Mouse (Mus musculus) forebrain, embryonic 14.5 days (tissue): ENCODE data around the gene 1190005I06Rik. TPM values are rescaled to one million over a fixed set of nuclear protein-coding genes. Genes with fewer than 3 reads are reported as not detected.
"Not testable (repeated sequence)": the region's sequence is repeated elsewhere in the genome, so short reads cannot be mapped to it uniquely, and the experiment has no call there.

Source experiments
- ATAC-seq: fragments of 200-750 bp; cut with Nextera tagmentation; 2 replicates; pipeline ENCODE4 v1.8.0; 2017; ENCODE audit warnings: mild to moderate bottlenecking, moderate library complexity
- DNase-seq: peaks from one replicate; pipeline ENCODE4 v3.0.0-alpha.2; 2015; ENCODE audit warnings: low spot score
- H3K27ac ChIP-seq: fragments of 300-500 bp; sonication (generic); 2 replicates; pipeline ENCODE4 v1.5.1; 2014; ENCODE audit warnings: low read depth, mild to moderate bottlenecking, control low read depth, low read length, moderate library complexity
- H3K27me3 ChIP-seq: fragments of 300-500 bp; sonication (generic); replicated peaks from 2 replicates; pipeline ENCODE4 v1.6.1; 2014; ENCODE audit warnings: low read length, control low read depth, mixed read lengths; ENCODE audit not compliant: control insufficient read depth, insufficient read depth
- H3K36me3 ChIP-seq: fragments of 300-500 bp; sonication (generic); 2 replicates; pipeline ENCODE4 v1.6.1; 2014; ENCODE audit warnings: low read length, control low read depth; ENCODE audit not compliant: control insufficient read depth, insufficient read depth
- H3K4me1 ChIP-seq: fragments of 300-500 bp; sonication (generic); 2 replicates; pipeline ENCODE4 v1.6.1; 2014; ENCODE audit warnings: antibody characterized with exemption, low read length, control low read depth; ENCODE audit not compliant: control insufficient read depth, insufficient read depth
- H3K4me2 ChIP-seq: fragments of 300-500 bp; sonication (generic); 2 replicates; pipeline ENCODE4 v1.6.1; 2014; ENCODE audit warnings: mild to moderate bottlenecking, control low read depth, low read length
- H3K4me3 ChIP-seq: fragments of 300-500 bp; sonication (generic); 2 replicates; pipeline ENCODE4 v1.5.1; 2014; ENCODE audit warnings: low read depth, low read length, control low read depth
- H3K9ac ChIP-seq: fragments of 300-500 bp; sonication (generic); 2 replicates; pipeline ENCODE4 v1.6.1; 2014; ENCODE audit warnings: mild to moderate bottlenecking, low read length, control low read depth, moderate library complexity
- H3K9me3 ChIP-seq: fragments of 300-500 bp; sonication (generic); replicated peaks from 2 replicates; pipeline ENCODE4 v1.6.1; 2016; ENCODE audit warnings: low read length, control low read depth, mixed read lengths; ENCODE audit not compliant: control insufficient read depth
- WGBS: fragments of 180-500 bp; shearing (Covaris S2); extraction: QIAGEN DNeasy Blood & Tissue Kit; methylation state at CpG from one replicate; pipeline ENCODE4 v1.1.7; 2014; 5-methylcytosine and 5-hydroxymethylcytosine counted together
- polyA plus RNA-seq: library from polyadenylated mRNA; unstranded; fragments of >200 nt; fragmentation: Nextera tagmentation; extraction: Ambion mirVana; gene quantifications from 2 replicates; pipeline ENCODE4 v1.2.1, GENCODE M21; 2014

1190005I06Rik gene
- polyA plus RNA-seq, 1 experiment from 2014 or later = 7.1 TPM

- Histone ChIP-seq H3K4me2 (no peak overlapping the region), H3K4me1 (no peaks in the 10 kb centered on the region), H3K9ac (no peak overlapping the region), H3K4me3 (no peak overlapping the region), H3K27ac (no peak overlapping the region), H3K9me3 (no peaks in the 10 kb centered on the region), H3K36me3 (no peaks in the 10 kb centered on the region), H3K27me3 (no peaks in the 10 kb centered on the region)
- ATAC-seq (no peak), DNase-seq (no peak)
- 69% methylated on average over 5 of the region's 5 CpGs for WGBS
Measured at GRCm38 (mm10) chr8:120685097-120685496, 37.7 kb upstream of the 1190005I06Rik start.

- H3K9me3 ChIP-seq = no peaks in the 10 kb centered on the region
- 57% methylated on average over 5 of the region's 5 CpGs for whole genome bisulfite sequencing
- H3K4me1 ChIP-seq = no peaks in the 10 kb centered on the region
- ATAC-seq (no peak), DNase-seq (no peak)
- H3K27ac ChIP-seq = no peak overlapping the region
- H3K36me3 ChIP-seq = no peaks in the 10 kb centered on the region
- no peaks in the 10 kb centered on the region for H3K27me3 ChIP-seq
- no peak overlapping the region for H3K9ac ChIP-seq
- no peak overlapping the region for H3K4me3 ChIP-seq
- H3K4me2 ChIP-seq = no peak overlapping the region
Measured at GRCm38 (mm10) chr8:120684082-120684481, 36.6 kb upstream of the 1190005I06Rik start.

GRCm38 (mm10) chr8:120683602-120684001 lies 36.2 kb upstream of the 1190005I06Rik start:
- Histone ChIP-seq H3K27me3 (no peaks in the 10 kb centered on the region), H3K9ac (no peak overlapping the region), H3K4me1 (no peaks in the 10 kb centered on the region), H3K9me3 (no peaks in the 10 kb centered on the region), H3K36me3 (no peaks in the 10 kb centered on the region), H3K4me3 (no peak overlapping the region), H3K4me2 (no peak overlapping the region), H3K27ac (no peak overlapping the region)
- DNase-seq (peak; percentile 34), ATAC-seq (no peak)
- WGBS = 13% methylated on average over 10 of the region's 10 CpGs

- Histone ChIP-seq H3K27ac (no peak overlapping the region), H3K4me1 (no peaks in the 10 kb centered on the region), H3K4me2 (no peak overlapping the region), H3K4me3 (no peak overlapping the region), H3K9me3 (no peaks in the 10 kb centered on the region), H3K9ac (no peak overlapping the region), H3K36me3 (no peaks in the 10 kb centered on the region), H3K27me3 (no peaks in the 10 kb centered on the region)
- DNase-seq = no peak
- WGBS = 76% methylated on average over 10 of the region's 10 CpGs
- ATAC-seq = no peak
Measured at GRCm38 (mm10) chr8:120681113-120681512, 33.7 kb upstream of the 1190005I06Rik start.

- H3K4me1 ChIP-seq, H3K9me3 ChIP-seq, ATAC-seq, H3K4me3 ChIP-seq, H3K9ac ChIP-seq, H3K4me2 ChIP-seq, H3K36me3 ChIP-seq, H3K27ac ChIP-seq, H3K27me3 ChIP-seq: not testable (repeated sequence)
- DNase-seq = peak; percentile 49
- 60% methylated on average over 7 of the region's 7 CpGs for WGBS
Measured at GRCm38 (mm10) chr8:120680405-120680804, 33.0 kb upstream of the 1190005I06Rik start.

- ATAC-seq (no peak), DNase-seq (no peak)
- Histone ChIP-seq H3K9ac (no peak overlapping the region), H3K27ac (no peak overlapping the region), H3K4me1 (no peaks in the 10 kb centered on the region), H3K4me2 (no peak overlapping the region), H3K9me3 (no peaks in the 10 kb centered on the region), H3K36me3 (0 out of 2 replicates have a peak, but pooled peaks cover 3% of the 10 kb centered on the region), H3K27me3 (no peaks in the 10 kb centered on the region), H3K4me3 (no peak overlapping the region)
- WGBS = 84% methylated on average over 11 of the region's 11 CpGs
Measured at GRCm38 (mm10) chr8:120679629-120680387, 32.4 kb upstream of the 1190005I06Rik start.

GRCm38 (mm10) chr8:120678447-120678846 lies 31.0 kb upstream of the 1190005I06Rik start:
- Histone ChIP-seq H3K4me3 (no peak overlapping the region), H3K4me2 (no peak overlapping the region), H3K4me1 (no peaks in the 10 kb centered on the region), H3K9me3 (no peaks in the 10 kb centered on the region), H3K27ac (no peak overlapping the region), H3K9ac (no peak overlapping the region), H3K27me3 (no peaks in the 10 kb centered on the region), H3K36me3 (peaks cover 12% of the 10 kb centered on the region)
- ATAC-seq = peak; percentile 46; the same call in 1 of the 2 replicates
- 13% methylated on average over 10 of the region's 10 CpGs for WGBS
- DNase-seq = peak; percentile 93

- Histone ChIP-seq H3K4me3 (no peak overlapping the region), H3K27me3 (no peaks in the 10 kb centered on the region), H3K4me2 (no peak overlapping the region), H3K9me3 (no peaks in the 10 kb centered on the region), H3K9ac (no peak overlapping the region), H3K36me3 (peaks cover 37% of the 10 kb centered on the region), H3K27ac (no peak overlapping the region), H3K4me1 (no peaks in the 10 kb centered on the region)
- no peak for DNase-seq
- no peak for ATAC-seq
- WGBS = 76% methylated on average over 8 of the region's 8 CpGs
Measured at GRCm38 (mm10) chr8:120675718-120676117, 28.3 kb upstream of the 1190005I06Rik start.

- no peak overlapping the region for H3K27ac ChIP-seq
- H3K27me3 ChIP-seq = no peaks in the 10 kb centered on the region
- no peak overlapping the region for H3K9ac ChIP-seq
- DNase-seq = no peak
- H3K4me3 ChIP-seq = no peak overlapping the region
- no peak overlapping the region for H3K4me2 ChIP-seq
- H3K9me3 ChIP-seq = no peaks in the 10 kb centered on the region
- 90% methylated on average over 7 of the region's 7 CpGs for WGBS
- peaks cover 3% of the 10 kb centered on the region for H3K4me1 ChIP-seq
- H3K36me3 ChIP-seq = peaks cover 48% of the 10 kb centered on the region
- no peak for ATAC-seq
Measured at GRCm38 (mm10) chr8:120673298-120673697, 25.9 kb upstream of the 1190005I06Rik start.
